Mouse (Mus musculus) forebrain, postnatal 0 days (tissue): ENCODE measurements around the gene Dmc1. TPM values are rescaled to one million over a fixed set of nuclear protein-coding genes. Genes with fewer than 3 reads are reported as not detected.
A peak's percentile ranks its signal among the peaks of the same experiment; 100 is the strongest.

Experiments
- ATAC-seq: fragments of 200-750 bp; cut with Nextera tagmentation; 2 replicates; pipeline ENCODE4 v1.8.0; 2017; ENCODE audit warnings: mild to moderate bottlenecking, moderate library complexity
- DNase-seq: peaks from one replicate; pipeline ENCODE4 v3.0.0-alpha.2; 2015
- H3K27ac ChIP-seq: fragments of 300-500 bp; sonication (generic); 2 replicates; pipeline ENCODE4 v1.5.1; 2014; ENCODE audit warnings: low read depth, mild to moderate bottlenecking, antibody characterized with exemption, low read length, moderate library complexity, mixed read lengths
- H3K27me3 ChIP-seq: fragments of 300-500 bp; sonication (generic); 2 replicates; pipeline ENCODE4 v1.6.1; 2014; ENCODE audit warnings: mild to moderate bottlenecking, low read length, mixed read lengths; ENCODE audit not compliant: insufficient read depth
- H3K36me3 ChIP-seq: fragments of 300-500 bp; sonication (generic); 2 replicates; pipeline ENCODE4 v1.6.1; 2014; ENCODE audit warnings: mild to moderate bottlenecking, moderate library complexity; ENCODE audit not compliant: insufficient read depth
- H3K4me1 ChIP-seq: fragments of 300-500 bp; sonication (generic); 2 replicates; pipeline ENCODE4 v1.6.1; 2014; ENCODE audit warnings: antibody characterized with exemption; ENCODE audit not compliant: insufficient read depth
- H3K4me2 ChIP-seq: fragments of 300-500 bp; sonication (generic); 2 replicates; pipeline ENCODE4 v1.6.1; 2014; ENCODE audit warnings: low read depth, mild to moderate bottlenecking, moderate library complexity
- H3K4me3 ChIP-seq: fragments of 300-500 bp; sonication (generic); 2 replicates; pipeline ENCODE4 v1.5.1; 2014; ENCODE audit warnings: low read depth, low read length, mixed read lengths
- H3K9ac ChIP-seq: fragments of 300-500 bp; sonication (generic); 2 replicates; pipeline ENCODE4 v1.6.1; 2014; ENCODE audit warnings: mild to moderate bottlenecking
- H3K9me3 ChIP-seq: fragments of 300-500 bp; sonication (generic); 2 replicates; pipeline ENCODE4 v1.6.1; 2016; ENCODE audit warnings: low read length
- CTCF ChIP-seq: sonication (generic); IDR thresholded peaks from 2 replicates; pipeline ENCODE4 v1.5.1; 2016; ENCODE audit warnings: antibody characterized with exemption, control low read depth, low read depth
- WGBS: fragments of 180-500 bp; shearing (Covaris S2); extraction: QIAGEN DNeasy Blood & Tissue Kit; methylation state at CpG from one replicate; pipeline ENCODE4 v1.1.7; 2014; 5-methylcytosine and 5-hydroxymethylcytosine counted together
- polyA plus RNA-seq: library from polyadenylated mRNA; unstranded; fragments of >200 nt; fragmentation: Nextera tagmentation; extraction: Ambion mirVana; gene quantifications from 2 replicates; pipeline ENCODE4 v1.2.1, GENCODE M21; 2015
- total RNA-seq: library from RNA; depleted of rRNA; stranded (reverse); fragments of >200 nt; gene quantifications from 2 replicates; pipeline ENCODE4 v1.2.3, GENCODE M21; 2014

Gene Dmc1
- total and polyA plus RNA-seq, 2 experiments from 2014 or later: 0.44 to 1.8 TPM

- DNase-seq (no peak), ATAC-seq (no peak)
- no peak overlapping the region for H3K27ac ChIP-seq
- WGBS: 48% methylated on average over 1 of the region's 1 CpGs
- H3K4me2 ChIP-seq: no peak overlapping the region
- H3K36me3 ChIP-seq: no peaks in the 10 kb centered on the region
- no peaks in the 10 kb centered on the region for H3K9me3 ChIP-seq
- no peak overlapping the region for H3K9ac ChIP-seq
- no peaks in the 10 kb centered on the region for H3K4me1 ChIP-seq
- no peaks in the 10 kb centered on the region for H3K27me3 ChIP-seq
- TF ChIP-seq CTCF: no peak
- no peak overlapping the region for H3K4me3 ChIP-seq
Measured at GRCm38 (mm10) chr15:79575543-79576222, 29.2 kb downstream of the Dmc1 start.

- no peak for TF ChIP-seq CTCF
- ATAC-seq (no peak), DNase-seq (peak; percentile 25)
- H3K36me3 ChIP-seq: no peaks in the 10 kb centered on the region
- H3K4me2 ChIP-seq: no peak overlapping the region
- no peak overlapping the region for H3K9ac ChIP-seq
- 68% methylated on average over 9 of the region's 9 CpGs for WGBS
- H3K27ac ChIP-seq: no peak overlapping the region
- no peaks in the 10 kb centered on the region for H3K27me3 ChIP-seq
- no peaks in the 10 kb centered on the region for H3K4me1 ChIP-seq
- no peak overlapping the region for H3K4me3 ChIP-seq
- H3K9me3 ChIP-seq: no peaks in the 10 kb centered on the region
Measured at GRCm38 (mm10) chr15:79562417-79562816, 42.5 kb downstream of the Dmc1 start.

GRCm38 (mm10) chr15:79559649-79560048, 45.3 kb downstream of the Dmc1 start:
- Histone ChIP-seq H3K9me3 (no peaks in the 10 kb centered on the region), H3K27me3 (no peaks in the 10 kb centered on the region), H3K4me1 (no peaks in the 10 kb centered on the region), H3K36me3 (no peaks in the 10 kb centered on the region), H3K9ac (no peak overlapping the region), H3K4me2 (no peak overlapping the region), H3K27ac (no peak overlapping the region), H3K4me3 (no peak overlapping the region)
- DNase-seq (no peak), ATAC-seq (peak; percentile 83)
- whole genome bisulfite sequencing: 67% methylated on average over 3 of the region's 3 CpGs
- no peak for TF ChIP-seq CTCF

GRCm38 (mm10) chr15:79552566-79552965, 52.3 kb downstream of the Dmc1 start:
- DNase-seq (no peak), ATAC-seq (no peak)
- Histone ChIP-seq H3K27ac (no peak overlapping the region), H3K9ac (no peak overlapping the region), H3K27me3 (no peaks in the 10 kb centered on the region), H3K4me2 (no peak overlapping the region), H3K36me3 (no peaks in the 10 kb centered on the region), H3K4me3 (no peak overlapping the region), H3K4me1 (no peaks in the 10 kb centered on the region), H3K9me3 (no peaks in the 10 kb centered on the region)
- no peak for TF ChIP-seq CTCF
- WGBS: 77% methylated on average over 5 of the region's 5 CpGs

GRCm38 (mm10) chr15:79548226-79548625, 56.7 kb downstream of the Dmc1 start:
- Histone ChIP-seq H3K4me2 (no peak overlapping the region), H3K27ac (no peak overlapping the region), H3K27me3 (no peaks in the 10 kb centered on the region), H3K36me3 (peaks cover 1% of the 10 kb centered on the region), H3K9me3 (no peaks in the 10 kb centered on the region), H3K4me3 (no peak overlapping the region), H3K9ac (no peak overlapping the region), H3K4me1 (peaks cover 15% of the 10 kb centered on the region; the same call in 1 of the 2 replicates)
- WGBS: 100% methylated on average over 2 of the region's 2 CpGs
- ATAC-seq: no peak
- DNase-seq: no peak
- no peak for TF ChIP-seq CTCF

GRCm38 (mm10) chr15:79547289-79547820, 57.6 kb downstream of the Dmc1 start:
- no peak for DNase-seq
- peaks cover 15% of the 10 kb centered on the region; the same call in 1 of the 2 replicates for H3K4me1 ChIP-seq
- peaks cover 9% of the 10 kb centered on the region for H3K36me3 ChIP-seq
- H3K9ac ChIP-seq: peak overlapping the region; percentile 76
- no peaks in the 10 kb centered on the region for H3K9me3 ChIP-seq
- 0 out of 2 replicates have a peak, but pooled peaks have one; percentile 0 for ATAC-seq
- WGBS: 76% methylated on average over 17 of the region's 17 CpGs
- H3K4me3 ChIP-seq: peak overlapping the region; percentile 77
- H3K4me2 ChIP-seq: peak overlapping the region; percentile 65
- no peaks in the 10 kb centered on the region for H3K27me3 ChIP-seq
- H3K27ac ChIP-seq: peak overlapping the region; percentile 99
- no peak for TF ChIP-seq CTCF
